Mouse (Mus musculus): ENCODE data around the gene Ssu2. TPM values are rescaled to one million over a fixed set of nuclear protein-coding genes. Genes with fewer than 3 reads are reported as not detected.

Ssu2 gene
- polyA plus RNA-seq, 1 experiment = not detected

- 89% methylated on average over 3 of the region's 3 CpGs for WGBS
- TF ChIP-seq POLR2A (IDR thresholded peaks at IDR 0.05; ENCODE audit: borderline replicate concordance, control insufficient read depth, low read depth, low read length) (no peak), CTCF (IDR thresholded peaks at IDR 0.05; ENCODE audit: control insufficient read depth, insufficient read depth, low read length) (no peak)
- no peaks in the 10 kb centered on the region for H3K4me1 ChIP-seq (ENCODE audit: control insufficient read depth, insufficient read depth, low read length)
- H3K27ac ChIP-seq (ENCODE audit: control insufficient read depth, insufficient read depth, low read depth, low read length, poor library complexity) = no peak overlapping the region
- H3K4me3 ChIP-seq (replicated peaks; ENCODE audit: control insufficient read depth, low read depth, low read length) = no peak overlapping the region
Measured at GRCm38 (mm10) chr6:112396352-112396751, 8.5 kb upstream of the Ssu2 start.

GRCm38 (mm10) chr6:112388385-112388784, 562 bp upstream of the Ssu2 start:
- no peaks in the 10 kb centered on the region for H3K4me1 ChIP-seq (ENCODE audit: control insufficient read depth, insufficient read depth, low read length)
- WGBS = 72% methylated on average over 3 of the region's 3 CpGs
- TF ChIP-seq CTCF (IDR thresholded peaks at IDR 0.05; ENCODE audit: control insufficient read depth, insufficient read depth, low read length) (no peak), POLR2A (IDR thresholded peaks at IDR 0.05; ENCODE audit: borderline replicate concordance, control insufficient read depth, low read depth, low read length) (no peak)
- H3K27ac ChIP-seq (ENCODE audit: control insufficient read depth, insufficient read depth, low read depth, low read length, poor library complexity) = no peak overlapping the region
- H3K4me3 ChIP-seq (replicated peaks; ENCODE audit: control insufficient read depth, low read depth, low read length) = no peak overlapping the region

GRCm38 (mm10) chr6:112386260-112386659, 1.6 kb downstream of the Ssu2 start:
- WGBS = 59% methylated on average over 2 of the region's 2 CpGs
- Histone ChIP-seq H3K4me1 (ENCODE audit: control insufficient read depth, insufficient read depth, low read length) (no peaks in the 10 kb centered on the region), H3K27ac (ENCODE audit: control insufficient read depth, insufficient read depth, low read depth, low read length, poor library complexity) (no peak overlapping the region), H3K4me3 (replicated peaks; ENCODE audit: control insufficient read depth, low read depth, low read length) (no peak overlapping the region)
- no peak for TF ChIP-seq CTCF (IDR thresholded peaks at IDR 0.05; ENCODE audit: control insufficient read depth, insufficient read depth, low read length)
- TF ChIP-seq POLR2A (IDR thresholded peaks at IDR 0.05; ENCODE audit: borderline replicate concordance, control insufficient read depth, low read depth, low read length) = no peak

- WGBS = 59% methylated on average over 8 of the region's 8 CpGs
- H3K4me3 ChIP-seq (replicated peaks; ENCODE audit: control insufficient read depth, low read depth, low read length) = no peak overlapping the region
- TF ChIP-seq POLR2A (IDR thresholded peaks at IDR 0.05; ENCODE audit: borderline replicate concordance, control insufficient read depth, low read depth, low read length) (no peak), CTCF (IDR thresholded peaks at IDR 0.05; ENCODE audit: control insufficient read depth, insufficient read depth, low read length) (no peak)
- H3K27ac ChIP-seq (ENCODE audit: control insufficient read depth, insufficient read depth, low read depth, low read length, poor library complexity) = no peak overlapping the region
- no peaks in the 10 kb centered on the region for H3K4me1 ChIP-seq (ENCODE audit: control insufficient read depth, insufficient read depth, low read length)
Measured at GRCm38 (mm10) chr6:112382990-112383685, 4.7 kb downstream of the Ssu2 start.

- Histone ChIP-seq H3K4me1 (ENCODE audit: control insufficient read depth, insufficient read depth, low read length) (no peaks in the 10 kb centered on the region), H3K4me3 (replicated peaks; ENCODE audit: control insufficient read depth, low read depth, low read length) (no peak overlapping the region), H3K27ac (ENCODE audit: control insufficient read depth, insufficient read depth, low read depth, low read length, poor library complexity) (no peak overlapping the region)
- WGBS = 80% methylated on average over 9 of the region's 9 CpGs
- no peak for TF ChIP-seq POLR2A (IDR thresholded peaks at IDR 0.05; ENCODE audit: borderline replicate concordance, control insufficient read depth, low read depth, low read length)
- TF ChIP-seq CTCF (IDR thresholded peaks at IDR 0.05; ENCODE audit: control insufficient read depth, insufficient read depth, low read length) = no peak
Measured at GRCm38 (mm10) chr6:112379054-112379453, 8.8 kb downstream of the Ssu2 start.

GRCm38 (mm10) chr6:112375661-112376392, 12.0 kb downstream of the Ssu2 start:
- 76% methylated on average over 11 of the region's 13 CpGs for WGBS
- TF ChIP-seq POLR2A (IDR thresholded peaks at IDR 0.05; ENCODE audit: borderline replicate concordance, control insufficient read depth, low read depth, low read length) = no peak
- TF ChIP-seq CTCF (IDR thresholded peaks at IDR 0.05; ENCODE audit: control insufficient read depth, insufficient read depth, low read length) = no peak
- H3K27ac ChIP-seq (ENCODE audit: control insufficient read depth, insufficient read depth, low read depth, low read length, poor library complexity) = no peak overlapping the region
- H3K4me3 ChIP-seq (replicated peaks; ENCODE audit: control insufficient read depth, low read depth, low read length) = no peak overlapping the region
- no peaks in the 10 kb centered on the region for H3K4me1 ChIP-seq (ENCODE audit: control insufficient read depth, insufficient read depth, low read length)

GRCm38 (mm10) chr6:112373886-112374585, 13.8 kb downstream of the Ssu2 start:
- WGBS = 38% methylated on average over 8 of the region's 8 CpGs
- TF ChIP-seq POLR2A (IDR thresholded peaks at IDR 0.05; ENCODE audit: borderline replicate concordance, control insufficient read depth, low read depth, low read length) (no peak), CTCF (IDR thresholded peaks at IDR 0.05; ENCODE audit: control insufficient read depth, insufficient read depth, low read length) (no peak)
- Histone ChIP-seq H3K27ac (ENCODE audit: control insufficient read depth, insufficient read depth, low read depth, low read length, poor library complexity) (no peak overlapping the region), H3K4me1 (ENCODE audit: control insufficient read depth, insufficient read depth, low read length) (no peaks in the 10 kb centered on the region), H3K4me3 (replicated peaks; ENCODE audit: control insufficient read depth, low read depth, low read length) (no peak overlapping the region)

- TF ChIP-seq POLR2A (IDR thresholded peaks at IDR 0.05; ENCODE audit: borderline replicate concordance, control insufficient read depth, low read depth, low read length) = no peak
- no peaks in the 10 kb centered on the region for H3K4me1 ChIP-seq (ENCODE audit: control insufficient read depth, insufficient read depth, low read length)
- WGBS = 71% methylated on average over 10 of the region's 10 CpGs
- no peak overlapping the region for H3K4me3 ChIP-seq (replicated peaks; ENCODE audit: control insufficient read depth, low read depth, low read length)
- no peak overlapping the region for H3K27ac ChIP-seq (ENCODE audit: control insufficient read depth, insufficient read depth, low read depth, low read length, poor library complexity)
Measured at GRCm38 (mm10) chr6:112365294-112365693, 22.5 kb downstream of the Ssu2 start.
